ENCODE assay signal across 8 mouse cellular contexts in genomic region chr10:128546787-128547186, GRCm38 (mm10). TPM values are rescaled to one million over a fixed set of nuclear protein-coding genes. Genes with fewer than 3 reads are reported as not detected.
A peak's percentile ranks its signal among the peaks of the same experiment; 100 is the strongest.
DNase-seq lines count a peak whose midpoint lies in the region; ATAC-seq and TF ChIP-seq lines count a peak whose summit lies in the region.

No protein-coding gene starts in this region.

- H3K27ac ChIP-seq in heart, embryonic 13.5 days (replicated peaks): peak overlapping the region; percentile 96
- peak overlapping the region; percentile 96 for H3K27ac ChIP-seq in forebrain, embryonic 16.5 days (ENCODE audit: low read length)
- peak overlapping the region; percentile 83 for H3K27ac ChIP-seq in liver, embryonic 16.5 days (ENCODE audit: low read length)

- TF ChIP-seq CTCF in E14TG2a.4 (conservative IDR thresholded peaks at IDR 0.05; ENCODE audit: low read length): no peak

- DNase-seq in heart, postnatal 14 days: no peak
- no peak for DNase-seq in gastrocnemius, adult 18-20 months (ENCODE audit: low spot score)
- no peak for DNase-seq in gastrocnemius, postnatal 10 days
- no peak for DNase-seq in thymus, postnatal 25 days

- peaks cover 40% of the 10 kb centered on the region for H3K36me3 ChIP-seq in heart, embryonic 13.5 days
- peaks cover 53% of the 10 kb centered on the region for H3K36me3 ChIP-seq in E14TG2a.4 (ENCODE audit: insufficient read depth, low read length)
- H3K36me3 ChIP-seq in forebrain, embryonic 16.5 days (ENCODE audit: control insufficient read depth, insufficient read depth): peaks cover 20% of the 10 kb centered on the region
- peaks cover 22% of the 10 kb centered on the region for H3K36me3 ChIP-seq in liver, embryonic 16.5 days (ENCODE audit: control insufficient read depth, insufficient read depth)

- peak overlapping the region; percentile 93 for H3K4me2 ChIP-seq in heart, embryonic 13.5 days
- peak overlapping the region; percentile 80 for H3K4me2 ChIP-seq in forebrain, embryonic 16.5 days (ENCODE audit: low read length)
- peak overlapping the region; percentile 86 for H3K4me2 ChIP-seq in liver, embryonic 16.5 days (ENCODE audit: low read depth, low read length)

- H3K9me3 ChIP-seq in heart, embryonic 13.5 days: no peaks in the 10 kb centered on the region
- H3K9me3 ChIP-seq in E14TG2a.4 (ENCODE audit: low read length): no peaks in the 10 kb centered on the region
- H3K9me3 ChIP-seq in forebrain, embryonic 16.5 days (ENCODE audit: control insufficient read depth, low read length): no peaks in the 10 kb centered on the region
- no peaks in the 10 kb centered on the region for H3K9me3 ChIP-seq in liver, embryonic 16.5 days (replicated peaks; ENCODE audit: control insufficient read depth, low read length)

- H3K4me3 ChIP-seq in heart, embryonic 13.5 days: peak overlapping the region; percentile 83
- H3K4me3 ChIP-seq in E14TG2a.4 (replicated peaks; ENCODE audit: low read length): peak overlapping the region; percentile 94
- peak overlapping the region; percentile 83 for H3K4me3 ChIP-seq in forebrain, embryonic 16.5 days (replicated peaks; ENCODE audit: low read length)
- peak overlapping the region; percentile 75 for H3K4me3 ChIP-seq in liver, embryonic 16.5 days (ENCODE audit: low read depth, low read length)

- H3K4me1 ChIP-seq in heart, embryonic 13.5 days: peaks cover 31% of the 10 kb centered on the region
- H3K4me1 ChIP-seq in E14TG2a.4 (replicated peaks; ENCODE audit: low read depth, low read length): peaks cover 48% of the 10 kb centered on the region
- peaks cover 13% of the 10 kb centered on the region for H3K4me1 ChIP-seq in forebrain, embryonic 16.5 days (replicated peaks; ENCODE audit: control insufficient read depth, insufficient read depth, low read length)
- H3K4me1 ChIP-seq in liver, embryonic 16.5 days (ENCODE audit: control insufficient read depth, low read depth, low read length): peaks cover 12% of the 10 kb centered on the region

- ATAC-seq in heart, embryonic 13.5 days (ENCODE audit: extremely low read depth, insufficient number of reproducible peaks, low FRiP score, low TSS enrichment): no peak
- ATAC-seq in forebrain, embryonic 16.5 days: no peak
- no peak for ATAC-seq in liver, embryonic 16.5 days (ENCODE audit: low read depth)

- H3K27me3 ChIP-seq in heart, embryonic 13.5 days (replicated peaks): no peaks in the 10 kb centered on the region
- H3K27me3 ChIP-seq in E14TG2a.4 (ENCODE audit: insufficient read depth, low read length): no peaks in the 10 kb centered on the region
- no peaks in the 10 kb centered on the region for H3K27me3 ChIP-seq in forebrain, embryonic 16.5 days (replicated peaks; ENCODE audit: control insufficient read depth, insufficient read depth, low read length)
- no peaks in the 10 kb centered on the region for H3K27me3 ChIP-seq in liver, embryonic 16.5 days (ENCODE audit: control insufficient read depth, insufficient read depth, low read depth, low read length)

- peak overlapping the region; percentile 99 for H3K9ac ChIP-seq in heart, embryonic 13.5 days
- peak overlapping the region; percentile 85 for H3K9ac ChIP-seq in forebrain, embryonic 16.5 days (replicated peaks; ENCODE audit: low read depth, low read length)
- H3K9ac ChIP-seq in liver, embryonic 16.5 days (ENCODE audit: low read depth, low read length): peak overlapping the region; percentile 81

- WGBS in heart, embryonic 13.5 days: 14% methylated on average over 7 of the region's 7 CpGs
- 22% methylated on average over 7 of the region's 7 CpGs for WGBS in forebrain, embryonic 16.5 days
- WGBS in liver, embryonic 16.5 days (ENCODE audit: insufficient replicate concordance): 8% methylated on average over 7 of the region's 7 CpGs

- intact Hi-C loops in heart, postnatal 14 days (cut with DNase I): loop anchor here (5.0 kb wide), 1 partner anchor 66 kb away; no protein-coding TSS in a partner anchor

RNA-seq across cellular contexts. Expression of gene Zc3h10, which starts 0.8 kb away (rescaled TPM):
- 7.6 and 9.4 TPM in 2 replicates for polyA plus RNA-seq in heart, embryonic 13.5 days (2015; fragmentation: Nextera tagmentation; extraction: Ambion mirVana)
- 1 to 10 TPM; 7.0 to 8.4 TPM for total RNA-seq in heart, postnatal 14 days (2021)
- 20.9 and 21.7 TPM in 2 replicates for polyA plus RNA-seq in forebrain, embryonic 16.5 days (2015; fragmentation: Nextera tagmentation; extraction: Ambion mirVana)
- polyA plus RNA-seq in liver, embryonic 16.5 days (2015; fragmentation: Nextera tagmentation; extraction: Ambion mirVana): 4.9 and 5.7 TPM in 2 replicates
- total RNA-seq in gastrocnemius, adult 18-20 months (2021): 1 to 10 TPM; 4.6 to 8.3 TPM
- 1 to 10 TPM; 5.2 to 6.3 TPM for total RNA-seq in gastrocnemius, postnatal 10 days (2021)

RNA-seq across cellular contexts. Expression of gene Rpl41, which starts 2.3 kb away (rescaled TPM):
- 2,656 and 2,881 TPM in 2 replicates for polyA plus RNA-seq in heart, embryonic 13.5 days (2015; fragmentation: Nextera tagmentation; extraction: Ambion mirVana)
- 1,000 to 10,000 TPM; 1,645 to 1,937 TPM for total RNA-seq in heart, postnatal 14 days (2021)
- 2,032 and 2,064 TPM in 2 replicates for polyA plus RNA-seq in forebrain, embryonic 16.5 days (2015; fragmentation: Nextera tagmentation; extraction: Ambion mirVana)
- 2,106 and 2,245 TPM in 2 replicates for polyA plus RNA-seq in liver, embryonic 16.5 days (2015; fragmentation: Nextera tagmentation; extraction: Ambion mirVana)
- 1,000 to 10,000 TPM; 1,015 to 1,049 TPM for total RNA-seq in gastrocnemius, adult 18-20 months (2021)
- 1,000 to 10,000 TPM; 1,962 to 2,082 TPM for total RNA-seq in gastrocnemius, postnatal 10 days (2021)

RNA-seq across cellular contexts. Expression of gene Pa2g4, which starts 19.0 kb away (rescaled TPM):
- 125 and 136 TPM in 2 replicates for polyA plus RNA-seq in heart, embryonic 13.5 days (2015; fragmentation: Nextera tagmentation; extraction: Ambion mirVana)
- 10 to 100 TPM; 48.4 to 51.6 TPM for total RNA-seq in heart, postnatal 14 days (2021)
- 149 and 152 TPM in 2 replicates for polyA plus RNA-seq in forebrain, embryonic 16.5 days (2015; fragmentation: Nextera tagmentation; extraction: Ambion mirVana)
- polyA plus RNA-seq in liver, embryonic 16.5 days (2015; fragmentation: Nextera tagmentation; extraction: Ambion mirVana): 96.2 and 103 TPM in 2 replicates
- 10 to 100 TPM; 35.4 to 37.6 TPM for total RNA-seq in gastrocnemius, adult 18-20 months (2021)
- total RNA-seq in gastrocnemius, postnatal 10 days (2021): 10 to 100 TPM; 65.8 to 72.9 TPM

RNA-seq across cellular contexts. Expression of gene Esyt1, which starts 21.1 kb away (rescaled TPM):
- polyA plus RNA-seq in heart, embryonic 13.5 days (2015; fragmentation: Nextera tagmentation; extraction: Ambion mirVana): 17.2 and 17.3 TPM in 2 replicates
- total RNA-seq in heart, postnatal 14 days (2021): 10 to 100 TPM; 22.3 to 23.6 TPM
- polyA plus RNA-seq in forebrain, embryonic 16.5 days (2015; fragmentation: Nextera tagmentation; extraction: Ambion mirVana): 9.0 and 9.6 TPM in 2 replicates
- 10.3 and 10.5 TPM in 2 replicates for polyA plus RNA-seq in liver, embryonic 16.5 days (2015; fragmentation: Nextera tagmentation; extraction: Ambion mirVana)
- total RNA-seq in gastrocnemius, adult 18-20 months (2021): 10 to 100 TPM; 12.3 to 15.3 TPM
- 10 to 100 TPM; 22.5 to 30.4 TPM for total RNA-seq in gastrocnemius, postnatal 10 days (2021)

RNA-seq across cellular contexts. Expression of gene Erbb3, which starts 42.7 kb away (rescaled TPM):
- polyA plus RNA-seq in heart, embryonic 13.5 days (2015; fragmentation: Nextera tagmentation; extraction: Ambion mirVana): 3.7 and 4.1 TPM in 2 replicates
- total RNA-seq in heart, postnatal 14 days (2021): 1 to 10 TPM; 6.8 to 7.8 TPM
- 0.46 and 0.62 TPM in 2 replicates for polyA plus RNA-seq in forebrain, embryonic 16.5 days (2015; fragmentation: Nextera tagmentation; extraction: Ambion mirVana)
- polyA plus RNA-seq in liver, embryonic 16.5 days (2015; fragmentation: Nextera tagmentation; extraction: Ambion mirVana): 4.2 and 5.2 TPM in 2 replicates
- total RNA-seq in gastrocnemius, adult 18-20 months (2021): 1 to 10 TPM; 2.7 TPM
- 1 to 10 TPM; 7.7 to 9.0 TPM for total RNA-seq in gastrocnemius, postnatal 10 days (2021)
